Mouse (Mus musculus) ovary, adult 18-20 months (tissue): ENCODE measurements around the gene Gm4565.
"Not testable (repeated sequence)": the region's sequence is repeated elsewhere in the genome, so short reads cannot be mapped to it uniquely, and the experiment has no call there.

Experiments used
- DNase-seq: peaks from one replicate; pipeline ENCODE4 v3.0.0; 2022; ENCODE audit warnings: low spot score, mixed read lengths

The Gm4565 gene

DNA sequence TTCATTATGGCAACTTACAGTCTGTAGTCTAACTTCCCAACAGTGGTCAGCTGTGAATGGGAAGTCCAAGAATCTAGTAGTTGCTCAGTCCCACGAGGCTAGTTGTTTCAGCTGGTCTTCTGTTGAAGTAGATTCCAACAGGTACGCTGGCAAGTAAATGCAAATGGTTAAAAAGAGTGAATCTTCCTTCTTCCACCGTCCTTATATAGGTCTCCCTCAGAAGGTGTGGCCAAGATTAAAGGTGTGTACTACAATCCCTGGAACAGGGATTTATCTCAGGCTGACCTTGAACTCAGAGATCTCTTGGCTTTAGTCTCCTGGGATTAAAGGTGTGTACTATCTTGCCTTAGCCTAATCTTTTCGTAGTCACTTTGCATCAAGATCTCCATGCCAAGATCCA, at the start of gene Gm4565:
Gene Gm4565, minus strand, starts transcription at position 101 of the 400 bp plus-strand sequence.
- not testable (repeated sequence) for DNase-seq

DNA sequence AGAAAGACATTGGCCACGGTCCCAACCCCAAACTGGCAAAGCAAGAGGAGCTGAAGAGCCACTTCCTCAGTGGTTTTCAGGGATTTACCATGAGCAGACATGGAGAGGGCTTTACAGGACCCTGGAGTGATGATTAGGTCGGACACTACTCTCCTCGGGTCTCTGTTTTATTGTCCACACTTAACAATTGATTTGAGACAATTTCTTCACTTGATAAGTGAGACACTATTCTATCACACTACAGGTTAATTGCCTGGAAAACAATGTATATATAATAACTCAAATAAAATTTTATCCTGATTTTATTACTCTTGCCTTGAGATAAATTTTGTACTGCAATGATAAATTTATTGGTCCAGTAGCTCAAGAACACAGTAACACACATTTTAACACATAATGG, 22.7 kb downstream of the Gm4565 start, which contains the start of gene Gm4201:
Gene Gm4201, minus strand, starts transcription at position 101 of the 400 bp plus-strand sequence.
- DNase-seq, result not testable (repeated sequence)

DNA sequence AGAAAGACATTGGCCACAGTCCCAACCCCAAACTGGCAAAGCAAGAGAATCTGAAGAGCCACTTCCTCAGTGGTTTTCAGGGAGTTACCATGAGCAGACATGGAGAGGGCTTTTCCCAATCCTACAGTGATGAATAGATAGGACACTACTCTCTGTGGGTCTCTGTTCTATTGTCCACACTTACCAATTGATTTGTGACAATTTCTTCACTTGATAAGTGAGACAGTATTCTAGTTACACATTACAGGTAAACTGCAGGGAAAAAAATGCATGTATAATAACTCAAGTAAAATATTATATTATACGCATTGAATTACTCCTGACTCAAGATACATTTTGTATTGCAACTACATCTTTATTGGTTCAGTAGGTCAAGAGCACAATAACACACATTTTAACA, 53.1 kb downstream of the Gm4565 start, which contains the start of gene Gm8677:
Gene Gm8677, minus strand, starts transcription at position 101 of the 400 bp plus-strand sequence.
- DNase-seq, result not testable (repeated sequence)
